Mouse (Mus musculus) liver, embryonic 14.5 days (tissue): Measurements from ENCODE around the gene Pgbd5.

ENCODE experiments used
- CTCF ChIP-seq: IDR thresholded peaks from 2 replicates; pipeline ENCODE4 v1.5.1; 2016; ENCODE audit warnings: antibody characterized with exemption, low read depth, control low read depth
- EP300 ChIP-seq: IDR thresholded peaks from 2 replicates; pipeline ENCODE4 v1.6.1; 2016; ENCODE audit warnings: antibody characterized with exemption, low read depth

DNA sequence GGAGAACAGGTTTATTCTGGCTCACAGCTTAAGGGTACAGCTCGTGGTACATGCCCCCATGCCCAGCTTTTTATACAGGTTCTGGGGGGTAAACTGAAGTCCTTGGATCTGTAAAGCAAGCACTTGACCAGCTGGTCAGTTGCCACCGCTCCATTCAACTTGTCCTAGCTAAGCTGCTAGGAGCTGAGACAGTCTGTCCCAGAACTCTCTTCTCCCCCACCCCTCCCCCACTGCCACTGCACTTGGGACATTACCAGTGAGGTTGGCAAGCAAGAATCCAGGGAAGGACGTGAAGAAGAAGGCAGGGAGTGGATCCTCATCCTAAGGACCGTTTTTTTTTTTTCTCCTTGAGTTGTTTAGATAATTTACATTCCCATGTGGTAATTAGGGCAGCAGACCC lies 2.7 kb downstream of the Pgbd5 start:
- TF ChIP-seq CTCF (no peak), EP300 (no peak)
